Mouse (Mus musculus): ENCODE data around the gene Akap8. TPM values are rescaled to one million over a fixed set of nuclear protein-coding genes. Genes with fewer than 3 reads are reported as not detected.

Akap8 gene
- polyA plus RNA-seq, 1 experiment, result not detected

- TF ChIP-seq CTCF (IDR thresholded peaks at IDR 0.05; ENCODE audit: insufficient read depth, low read depth, low read length) (no peak), POLR2A (IDR thresholded peaks at IDR 0.05; ENCODE audit: insufficient read depth, low read depth, low read length) (peak; percentile 96)
- WGBS, result under 1% methylated on average over 37 of the region's 37 CpGs
- Histone ChIP-seq H3K27ac (ENCODE audit: insufficient read depth, low read depth, low read length) (peak within 1 kb of the TSS; percentile 93), H3K4me1 (ENCODE audit: control insufficient read depth, insufficient read depth, low read length) (peaks cover 7% of the 10 kb centered on the region; the same call in 1 of the 2 replicates), H3K4me3 (ENCODE audit: insufficient read depth, low read depth, low read length) (peak within 1 kb of the TSS; percentile 90)
These were observed 29.4 kb upstream of the Akap8 start, which contains the start of gene Akap8l for GRCm38 (mm10) chr17:32350382-32350983. Gene Akap8l (minus strand): TSS chr17:32350607.

- Histone ChIP-seq H3K4me1 (ENCODE audit: control insufficient read depth, insufficient read depth, low read length) (peaks cover 7% of the 10 kb centered on the region; the same call in 1 of the 2 replicates), H3K4me3 (ENCODE audit: insufficient read depth, low read depth, low read length) (peak overlapping the region; percentile 90), H3K27ac (ENCODE audit: insufficient read depth, low read depth, low read length) (peak overlapping the region; percentile 93)
- under 1% methylated on average over 24 of the region's 24 CpGs for WGBS
- TF ChIP-seq POLR2A (IDR thresholded peaks at IDR 0.05; ENCODE audit: insufficient read depth, low read depth, low read length) (no peak), CTCF (IDR thresholded peaks at IDR 0.05; ENCODE audit: insufficient read depth, low read depth, low read length) (no peak)
These were observed 28.9 kb upstream of the Akap8 start for GRCm38 (mm10) chr17:32349851-32350381.

GRCm38 (mm10) chr17:32349037-32349732, 28.1 kb upstream of the Akap8 start:
- WGBS, result 6% methylated on average over 4 of the region's 4 CpGs
- H3K4me3 ChIP-seq (ENCODE audit: insufficient read depth, low read depth, low read length), result peak overlapping the region; percentile 36
- no peak overlapping the region for H3K27ac ChIP-seq (ENCODE audit: insufficient read depth, low read depth, low read length)
- H3K4me1 ChIP-seq (ENCODE audit: control insufficient read depth, insufficient read depth, low read length), result peaks cover 3% of the 10 kb centered on the region; the same call in 1 of the 2 replicates
- TF ChIP-seq CTCF (IDR thresholded peaks at IDR 0.05; ENCODE audit: insufficient read depth, low read depth, low read length), result no peak
- TF ChIP-seq POLR2A (IDR thresholded peaks at IDR 0.05; ENCODE audit: insufficient read depth, low read depth, low read length), result no peak

- no peak overlapping the region for H3K27ac ChIP-seq (ENCODE audit: insufficient read depth, low read depth, low read length)
- H3K4me1 ChIP-seq (ENCODE audit: control insufficient read depth, insufficient read depth, low read length), result peaks cover 2% of the 10 kb centered on the region; the same call in 1 of the 2 replicates
- TF ChIP-seq POLR2A (IDR thresholded peaks at IDR 0.05; ENCODE audit: insufficient read depth, low read depth, low read length) (no peak), CTCF (IDR thresholded peaks at IDR 0.05; ENCODE audit: insufficient read depth, low read depth, low read length) (no peak)
- no peak overlapping the region for H3K4me3 ChIP-seq (ENCODE audit: insufficient read depth, low read depth, low read length)
- WGBS, result 82% methylated on average over 2 of the region's 2 CpGs
These were observed 27.4 kb upstream of the Akap8 start for GRCm38 (mm10) chr17:32348406-32348805.

GRCm38 (mm10) chr17:32341102-32341501, 20.1 kb upstream of the Akap8 start:
- TF ChIP-seq CTCF (IDR thresholded peaks at IDR 0.05; ENCODE audit: insufficient read depth, low read depth, low read length), result no peak
- no peak for TF ChIP-seq POLR2A (IDR thresholded peaks at IDR 0.05; ENCODE audit: insufficient read depth, low read depth, low read length)
- 93% methylated on average over 1 of the region's 1 CpGs for WGBS
- H3K4me1 ChIP-seq (ENCODE audit: control insufficient read depth, insufficient read depth, low read length), result no peaks in the 10 kb centered on the region
- no peak overlapping the region for H3K27ac ChIP-seq (ENCODE audit: insufficient read depth, low read depth, low read length)
- H3K4me3 ChIP-seq (ENCODE audit: insufficient read depth, low read depth, low read length), result no peak overlapping the region

GRCm38 (mm10) chr17:32340110-32340509, 19.1 kb upstream of the Akap8 start:
- no peak for TF ChIP-seq POLR2A (IDR thresholded peaks at IDR 0.05; ENCODE audit: insufficient read depth, low read depth, low read length)
- TF ChIP-seq CTCF (IDR thresholded peaks at IDR 0.05; ENCODE audit: insufficient read depth, low read depth, low read length), result no peak
- Histone ChIP-seq H3K4me3 (ENCODE audit: insufficient read depth, low read depth, low read length) (no peak overlapping the region), H3K27ac (ENCODE audit: insufficient read depth, low read depth, low read length) (no peak overlapping the region), H3K4me1 (ENCODE audit: control insufficient read depth, insufficient read depth, low read length) (no peaks in the 10 kb centered on the region)
- 81% methylated on average over 1 of the region's 1 CpGs for WGBS

- H3K4me1 ChIP-seq (ENCODE audit: control insufficient read depth, insufficient read depth, low read length), result no peaks in the 10 kb centered on the region
- no peak overlapping the region for H3K4me3 ChIP-seq (ENCODE audit: insufficient read depth, low read depth, low read length)
- 83% methylated on average over 2 of the region's 2 CpGs for WGBS
- no peak overlapping the region for H3K27ac ChIP-seq (ENCODE audit: insufficient read depth, low read depth, low read length)
- no peak for TF ChIP-seq CTCF (IDR thresholded peaks at IDR 0.05; ENCODE audit: insufficient read depth, low read depth, low read length)
- TF ChIP-seq POLR2A (IDR thresholded peaks at IDR 0.05; ENCODE audit: insufficient read depth, low read depth, low read length), result no peak
These were observed 14.8 kb upstream of the Akap8 start for GRCm38 (mm10) chr17:32335869-32336268.

GRCm38 (mm10) chr17:32334921-32335320, 13.9 kb upstream of the Akap8 start:
- 91% methylated on average over 12 of the region's 12 CpGs for WGBS
- Histone ChIP-seq H3K4me1 (ENCODE audit: control insufficient read depth, insufficient read depth, low read length) (no peaks in the 10 kb centered on the region), H3K4me3 (ENCODE audit: insufficient read depth, low read depth, low read length) (no peak overlapping the region), H3K27ac (ENCODE audit: insufficient read depth, low read depth, low read length) (no peak overlapping the region)
- TF ChIP-seq CTCF (IDR thresholded peaks at IDR 0.05; ENCODE audit: insufficient read depth, low read depth, low read length) (no peak), POLR2A (IDR thresholded peaks at IDR 0.05; ENCODE audit: insufficient read depth, low read depth, low read length) (no peak)
